Mouse (Mus musculus) hindbrain, embryonic 13.5 days (tissue): ENCODE data around the gene 1700014D04Rik. TPM values are rescaled to one million over a fixed set of nuclear protein-coding genes. Genes with fewer than 3 reads are reported as not detected.
"Not testable (repeated sequence)": the region's sequence is repeated elsewhere in the genome, so short reads cannot be mapped to it uniquely, and the experiment has no call there.

Source experiments
- ATAC-seq: fragments of 200-750 bp; cut with Nextera tagmentation; 2 replicates; pipeline ENCODE4 v1.8.0; 2017; ENCODE audit warnings: moderate TSS enrichment; ENCODE audit not compliant: low FRiP score
- H3K27ac ChIP-seq: fragments of 300-500 bp; sonication (generic); 2 replicates; pipeline ENCODE4 v1.5.1; 2015; ENCODE audit warnings: inconsistent platforms, mild to moderate bottlenecking, moderate library complexity
- H3K27me3 ChIP-seq: fragments of 300-500 bp; sonication (generic); 2 replicates; pipeline ENCODE4 v1.6.1; 2015; ENCODE audit warnings: mild to moderate bottlenecking, inconsistent platforms
- H3K36me3 ChIP-seq: fragments of 300-500 bp; sonication (generic); 2 replicates; pipeline ENCODE4 v1.6.1; 2015; ENCODE audit warnings: mild to moderate bottlenecking, inconsistent platforms
- H3K4me1 ChIP-seq: fragments of 300-500 bp; sonication (generic); replicated peaks from 2 replicates; pipeline ENCODE4 v1.6.1; 2015; ENCODE audit warnings: inconsistent platforms
- H3K4me2 ChIP-seq: fragments of 300-500 bp; sonication (generic); 2 replicates; pipeline ENCODE4 v1.6.1; 2015; ENCODE audit warnings: inconsistent platforms, mild to moderate bottlenecking, moderate library complexity
- H3K4me3 ChIP-seq: fragments of 300-500 bp; sonication (generic); 2 replicates; pipeline ENCODE4 v1.5.1; 2015; ENCODE audit warnings: mild to moderate bottlenecking, inconsistent platforms
- H3K9ac ChIP-seq: fragments of 300-500 bp; sonication (generic); 2 replicates; pipeline ENCODE4 v1.6.1; 2015; ENCODE audit warnings: mild to moderate bottlenecking, inconsistent platforms
- H3K9me3 ChIP-seq: fragments of 300-500 bp; sonication (generic); 2 replicates; pipeline ENCODE4 v1.6.1; 2016; ENCODE audit warnings: inconsistent platforms
- WGBS: fragments of 180-500 bp; shearing (Covaris S2); methylation state at CpG from one replicate; pipeline ENCODE4 v1.1.7; 2015; 5-methylcytosine and 5-hydroxymethylcytosine counted together
- polyA plus RNA-seq: library from polyadenylated mRNA; unstranded; fragments of >200 nt; fragmentation: Nextera tagmentation; extraction: Ambion mirVana; gene quantifications from 2 replicates; pipeline ENCODE4 v1.2.1, GENCODE M21; 2015

Gene 1700014D04Rik
- polyA plus RNA-seq = 0.22 TPM in 1 of 2 replicates, not detected in the other

DNA sequence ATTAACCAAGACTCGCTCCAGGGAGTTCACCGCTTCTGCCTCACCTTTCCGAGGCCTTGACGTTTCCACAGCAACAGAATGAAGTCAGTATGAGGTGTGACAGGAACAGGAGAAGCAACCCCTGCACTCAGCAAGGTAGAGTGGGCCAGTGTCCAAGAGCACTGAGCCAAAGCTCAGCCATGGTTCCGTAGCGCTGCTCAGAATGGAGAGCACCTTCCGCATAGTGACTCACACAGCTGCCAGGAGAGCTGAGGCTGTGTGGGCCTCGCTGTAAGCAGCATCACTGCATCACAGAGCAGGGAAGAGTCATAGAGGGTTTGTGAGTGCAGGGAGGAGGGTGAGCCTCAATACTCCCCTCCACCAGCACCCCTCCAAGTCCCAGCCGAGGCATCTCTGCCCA, at the start of gene 1700014D04Rik:
Gene 1700014D04Rik (minus strand): TSS at position 42 of the 400 bp plus-strand sequence.
- 83% methylated on average over 9 of the region's 9 CpGs for WGBS
- Histone ChIP-seq H3K36me3 (no peaks in the 10 kb centered on the region), H3K9me3 (no peaks in the 10 kb centered on the region), H3K9ac (no peak within 1 kb of the TSS), H3K4me2 (no peak within 1 kb of the TSS), H3K27me3 (no peaks in the 10 kb centered on the region), H3K27ac (no peak within 1 kb of the TSS), H3K4me3 (no peak within 1 kb of the TSS), H3K4me1 (no peaks in the 10 kb centered on the region)
- ATAC-seq = no peak

DNA sequence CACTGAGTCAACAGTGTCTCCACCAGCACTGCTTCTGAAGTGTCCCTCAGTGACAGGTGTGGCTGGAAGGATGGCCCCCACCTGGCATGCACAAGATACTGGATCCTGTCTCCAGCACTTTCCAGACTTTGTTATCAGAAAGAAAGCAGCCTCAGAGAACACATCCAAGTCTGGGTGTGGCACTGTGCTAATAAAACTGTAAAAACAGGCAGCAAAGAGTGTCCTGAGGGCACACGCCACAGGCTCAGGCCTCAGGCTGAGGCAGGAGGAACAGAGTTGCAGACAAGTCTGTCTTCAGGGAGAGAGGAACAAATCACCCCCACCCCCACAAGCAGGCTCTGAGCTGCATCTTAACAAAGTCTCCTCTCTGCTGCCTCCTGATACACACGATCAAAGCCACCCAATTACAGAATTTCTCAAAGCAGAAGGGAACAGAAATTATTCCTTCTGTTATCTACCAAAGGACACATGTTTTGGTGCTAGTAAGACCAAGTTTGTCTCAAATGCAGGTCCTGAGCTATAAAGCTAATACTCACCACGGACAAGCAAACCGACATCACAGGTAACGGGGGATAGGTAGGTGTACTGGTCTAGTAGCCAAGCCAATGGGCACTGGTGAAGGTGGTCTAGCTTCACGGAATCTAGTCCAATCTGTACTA, 49.4 kb upstream of the 1700014D04Rik start:
- Histone ChIP-seq H3K4me1 (no peaks in the 10 kb centered on the region), H3K4me2 (no peak overlapping the region), H3K9ac (no peak overlapping the region), H3K27me3 (no peaks in the 10 kb centered on the region), H3K27ac (no peak overlapping the region), H3K4me3 (no peak overlapping the region), H3K9me3 (no peaks in the 10 kb centered on the region), H3K36me3 (peaks cover 97% of the 10 kb centered on the region)
- no peak for ATAC-seq
- WGBS = 96% methylated on average over 6 of the region's 6 CpGs

DNA sequence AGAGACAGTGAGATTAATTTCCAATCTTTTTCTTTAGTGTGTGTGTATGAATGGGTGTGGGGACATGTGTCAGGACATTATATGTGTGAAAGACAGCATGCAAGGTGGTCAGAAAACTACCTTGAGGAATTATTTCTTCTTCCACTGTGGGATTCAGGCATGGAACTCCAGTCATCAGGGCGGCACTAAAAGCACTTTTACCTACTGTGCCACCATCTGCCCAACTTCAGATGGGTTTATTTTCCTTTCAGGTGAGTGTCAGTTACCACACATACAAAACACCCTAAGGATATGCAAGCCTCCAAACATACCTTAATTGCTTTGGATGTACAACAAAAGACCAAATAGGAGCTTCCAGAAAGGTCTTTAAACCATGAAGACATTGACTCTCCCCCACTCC, 48.2 kb upstream of the 1700014D04Rik start:
- no peaks in the 10 kb centered on the region for H3K9me3 ChIP-seq
- no peaks in the 10 kb centered on the region for H3K4me1 ChIP-seq
- no peak overlapping the region for H3K4me2 ChIP-seq
- H3K9ac ChIP-seq = no peak overlapping the region
- ATAC-seq = no peak
- no peaks in the 10 kb centered on the region for H3K27me3 ChIP-seq
- 100% methylated on average over 1 of the region's 1 CpGs for WGBS
- H3K4me3 ChIP-seq = no peak overlapping the region
- peaks cover 97% of the 10 kb centered on the region for H3K36me3 ChIP-seq
- H3K27ac ChIP-seq = no peak overlapping the region

DNA sequence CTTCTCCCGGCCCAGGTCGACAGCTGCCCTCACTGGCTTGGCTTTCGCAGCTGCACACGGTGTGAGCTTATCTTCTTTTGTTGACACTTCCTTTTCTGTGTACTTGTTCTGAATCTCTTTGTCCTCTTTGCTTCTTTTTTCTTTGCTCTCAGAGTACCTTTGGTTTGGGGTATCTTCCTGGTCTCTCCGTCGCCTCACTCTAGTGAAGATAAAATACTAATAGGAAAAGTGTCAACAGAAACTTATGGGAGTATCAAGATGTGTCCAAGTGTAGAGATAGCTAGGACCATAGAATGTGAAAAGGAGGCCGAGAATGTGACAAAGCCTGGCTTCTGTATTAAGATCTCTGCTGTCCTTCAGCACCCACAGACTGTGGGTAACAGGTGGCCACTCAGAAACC, 35.6 kb upstream of the 1700014D04Rik start, which contains the start of gene Gm49354:
Gene Gm49354 (minus strand): TSS at position 101 of the 400 bp plus-strand sequence.
- Histone ChIP-seq H3K4me1 (no peaks in the 10 kb centered on the region), H3K4me3 (no peak within 1 kb of the TSS), H3K27ac (no peak within 1 kb of the TSS), H3K36me3 (peaks cover 98% of the 10 kb centered on the region), H3K9me3 (no peaks in the 10 kb centered on the region), H3K4me2 (no peak within 1 kb of the TSS), H3K27me3 (no peaks in the 10 kb centered on the region), H3K9ac (no peak within 1 kb of the TSS)
- 93% methylated on average over 7 of the region's 7 CpGs for WGBS
- ATAC-seq = no peak

DNA sequence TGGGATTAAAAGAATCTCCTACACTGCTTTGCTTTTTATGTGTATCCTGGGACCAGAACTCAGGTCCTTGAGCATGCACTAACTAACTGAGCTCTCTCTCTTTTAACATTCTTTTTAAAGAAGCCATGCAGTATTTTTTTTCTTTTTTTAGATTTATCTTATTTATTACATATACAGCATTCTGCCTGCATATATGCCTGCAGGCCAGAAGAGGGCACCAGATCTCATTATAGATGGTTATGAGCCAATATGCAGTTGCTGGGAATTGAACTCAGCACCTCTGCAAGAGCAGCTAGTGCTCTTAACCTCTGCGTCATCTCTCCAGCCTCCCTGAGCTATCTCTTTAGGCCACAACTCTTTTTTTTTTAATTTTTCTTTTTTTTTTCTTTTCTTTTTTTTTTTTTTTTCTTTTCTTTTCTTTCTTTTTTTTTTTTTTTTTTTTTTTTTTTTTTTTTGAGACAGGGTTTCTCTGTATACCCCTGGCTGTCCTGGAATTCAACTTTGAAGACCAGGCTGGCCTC, 33.3 kb upstream of the 1700014D04Rik start:
- H3K4me2 ChIP-seq, H3K9ac ChIP-seq, ATAC-seq, H3K4me1 ChIP-seq, H3K9me3 ChIP-seq, H3K4me3 ChIP-seq, H3K27ac ChIP-seq, H3K27me3 ChIP-seq: not testable (repeated sequence)
- 84% methylated on average over 1 of the region's 1 CpGs for WGBS
- H3K36me3 ChIP-seq = peaks cover 97% of the 10 kb centered on the region

DNA sequence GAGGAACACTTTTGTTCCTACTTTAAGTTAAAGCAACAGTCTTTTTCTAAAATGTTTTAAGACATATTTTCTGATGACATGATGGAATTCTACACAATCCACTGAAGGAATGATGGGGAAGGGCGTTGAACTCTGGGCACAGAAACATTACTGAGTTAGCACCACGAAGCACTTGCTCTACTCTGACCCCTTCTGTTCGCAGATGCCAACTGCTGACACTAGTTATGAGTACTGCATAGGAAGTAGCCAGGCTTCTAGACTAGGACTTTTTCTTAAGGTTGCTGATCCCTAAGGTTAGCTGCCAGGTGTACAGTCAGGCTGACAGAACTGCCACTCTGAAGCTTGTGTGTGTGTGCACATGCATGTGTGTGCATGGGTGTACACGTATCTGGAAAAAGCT, 32.7 kb upstream of the 1700014D04Rik start:
- ATAC-seq = no peak
- Histone ChIP-seq H3K36me3 (peaks cover 94% of the 10 kb centered on the region), H3K27ac (no peak overlapping the region), H3K27me3 (no peaks in the 10 kb centered on the region), H3K4me2 (no peak overlapping the region), H3K4me1 (no peaks in the 10 kb centered on the region), H3K9ac (no peak overlapping the region), H3K9me3 (no peaks in the 10 kb centered on the region), H3K4me3 (no peak overlapping the region)
- 88% methylated on average over 4 of the region's 4 CpGs for WGBS

DNA sequence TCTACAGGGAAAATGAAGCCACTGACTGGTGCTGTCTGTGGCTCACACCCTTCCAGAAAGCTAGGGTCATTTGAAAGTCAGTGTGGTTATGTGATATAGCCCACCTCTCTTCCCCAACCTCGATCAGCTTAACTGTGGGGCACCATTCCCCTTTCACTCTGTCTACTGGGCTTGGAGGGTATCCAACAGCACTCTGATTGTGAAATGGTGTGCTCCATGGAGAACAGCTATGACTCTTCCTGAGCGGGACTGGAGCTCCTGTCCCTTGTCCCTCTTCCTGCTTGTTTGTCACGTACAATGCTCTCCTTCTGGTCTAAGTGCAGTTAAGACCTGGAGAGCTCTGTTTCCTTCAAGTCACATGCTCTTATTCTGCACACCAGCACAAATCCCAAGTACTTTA, 28.6 kb upstream of the 1700014D04Rik start:
- H3K36me3 ChIP-seq = peaks cover 79% of the 10 kb centered on the region
- no peak overlapping the region for H3K4me2 ChIP-seq
- H3K27me3 ChIP-seq = no peaks in the 10 kb centered on the region
- H3K9ac ChIP-seq = no peak overlapping the region
- WGBS = 76% methylated on average over 3 of the region's 3 CpGs
- no peak for ATAC-seq
- H3K4me1 ChIP-seq = peaks cover 13% of the 10 kb centered on the region
- no peak overlapping the region for H3K27ac ChIP-seq
- no peaks in the 10 kb centered on the region for H3K9me3 ChIP-seq
- no peak overlapping the region for H3K4me3 ChIP-seq

DNA sequence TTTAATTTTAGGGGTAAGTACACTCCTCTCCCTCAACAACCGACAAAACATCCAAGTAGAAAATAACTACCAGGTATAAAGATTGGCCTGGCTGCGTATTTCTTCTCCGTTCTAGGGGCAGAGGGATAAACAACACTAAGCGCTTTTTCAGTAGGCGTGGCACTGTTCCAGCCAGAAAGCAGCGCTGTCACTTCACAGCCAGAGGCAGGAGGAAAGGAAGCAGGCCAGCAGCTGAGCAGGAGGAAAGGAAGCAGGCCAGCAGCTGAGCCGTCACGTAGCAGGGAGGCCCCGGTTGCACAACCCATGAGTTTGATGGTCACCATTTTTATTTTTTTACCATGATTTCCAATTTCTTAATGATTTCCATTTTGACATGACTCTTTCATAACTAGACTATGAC, 24.7 kb upstream of the 1700014D04Rik start:
- Histone ChIP-seq H3K9me3 (no peaks in the 10 kb centered on the region), H3K4me1 (peaks cover 41% of the 10 kb centered on the region), H3K27me3 (no peaks in the 10 kb centered on the region), H3K27ac (peak overlapping the region; percentile 96), H3K9ac (peak overlapping the region; percentile 81), H3K4me3 (no peak overlapping the region), H3K36me3 (peaks cover 42% of the 10 kb centered on the region), H3K4me2 (no peak overlapping the region)
- no peak for ATAC-seq
- WGBS = 72% methylated on average over 9 of the region's 9 CpGs

DNA sequence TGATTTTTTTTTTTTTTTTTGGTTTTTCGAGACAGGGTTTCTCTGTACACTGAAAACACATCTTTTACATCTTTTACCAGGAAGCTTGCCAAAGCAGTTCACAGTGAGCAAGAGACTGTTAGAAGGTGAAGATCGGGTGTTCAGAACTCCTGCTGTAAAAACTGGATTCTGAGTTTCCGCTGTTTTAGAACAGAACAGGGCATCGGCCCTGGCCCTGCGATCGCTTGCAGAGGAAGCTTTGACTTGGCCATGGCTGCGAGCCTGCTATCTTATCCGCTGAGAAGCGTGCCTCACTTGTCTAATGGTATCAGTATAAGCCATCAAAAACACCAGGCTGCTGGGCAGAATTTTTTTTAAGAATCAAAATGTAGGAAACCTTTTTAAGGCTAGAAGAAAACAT, 24.3 kb upstream of the 1700014D04Rik start:
- H3K27me3 ChIP-seq = no peaks in the 10 kb centered on the region
- peak overlapping the region; percentile 81 for H3K9ac ChIP-seq
- H3K36me3 ChIP-seq = peaks cover 38% of the 10 kb centered on the region
- H3K4me3 ChIP-seq = peak overlapping the region; percentile 85
- 71% methylated on average over 9 of the region's 9 CpGs for WGBS
- peak overlapping the region; percentile 96 for H3K27ac ChIP-seq
- peak overlapping the region; percentile 80 for H3K4me2 ChIP-seq
- no peaks in the 10 kb centered on the region for H3K9me3 ChIP-seq
- no peak for ATAC-seq
- H3K4me1 ChIP-seq = peaks cover 45% of the 10 kb centered on the region

DNA sequence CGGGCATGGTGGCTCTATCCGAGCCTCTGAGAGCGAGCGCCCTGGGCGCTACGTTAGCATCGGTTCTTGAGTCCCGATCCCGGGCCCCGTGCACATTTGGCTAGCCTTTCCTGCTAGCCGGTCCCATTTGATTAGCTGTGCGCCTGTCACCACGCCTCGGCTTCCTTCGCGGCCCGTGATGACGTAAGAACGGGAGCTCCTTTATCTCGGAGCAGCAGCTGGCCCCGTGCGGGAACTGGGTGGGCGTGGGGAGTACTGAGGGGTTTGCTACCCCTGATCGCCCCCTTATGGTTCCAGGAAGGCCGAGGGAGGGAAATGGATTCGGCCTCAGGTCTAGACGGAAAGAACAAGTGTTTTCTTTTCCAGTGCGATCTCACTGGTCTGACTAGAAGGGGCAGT, 23.6 kb upstream of the 1700014D04Rik start:
- Histone ChIP-seq H3K4me2 (peak overlapping the region; percentile 80), H3K27ac (peak overlapping the region; percentile 96), H3K9ac (peak overlapping the region; percentile 81), H3K36me3 (peaks cover 32% of the 10 kb centered on the region), H3K27me3 (no peaks in the 10 kb centered on the region), H3K4me3 (peak overlapping the region; percentile 85), H3K9me3 (no peaks in the 10 kb centered on the region), H3K4me1 (peaks cover 49% of the 10 kb centered on the region)
- ATAC-seq = peak; percentile 92
- WGBS = under 1% methylated on average over 28 of the region's 28 CpGs

DNA sequence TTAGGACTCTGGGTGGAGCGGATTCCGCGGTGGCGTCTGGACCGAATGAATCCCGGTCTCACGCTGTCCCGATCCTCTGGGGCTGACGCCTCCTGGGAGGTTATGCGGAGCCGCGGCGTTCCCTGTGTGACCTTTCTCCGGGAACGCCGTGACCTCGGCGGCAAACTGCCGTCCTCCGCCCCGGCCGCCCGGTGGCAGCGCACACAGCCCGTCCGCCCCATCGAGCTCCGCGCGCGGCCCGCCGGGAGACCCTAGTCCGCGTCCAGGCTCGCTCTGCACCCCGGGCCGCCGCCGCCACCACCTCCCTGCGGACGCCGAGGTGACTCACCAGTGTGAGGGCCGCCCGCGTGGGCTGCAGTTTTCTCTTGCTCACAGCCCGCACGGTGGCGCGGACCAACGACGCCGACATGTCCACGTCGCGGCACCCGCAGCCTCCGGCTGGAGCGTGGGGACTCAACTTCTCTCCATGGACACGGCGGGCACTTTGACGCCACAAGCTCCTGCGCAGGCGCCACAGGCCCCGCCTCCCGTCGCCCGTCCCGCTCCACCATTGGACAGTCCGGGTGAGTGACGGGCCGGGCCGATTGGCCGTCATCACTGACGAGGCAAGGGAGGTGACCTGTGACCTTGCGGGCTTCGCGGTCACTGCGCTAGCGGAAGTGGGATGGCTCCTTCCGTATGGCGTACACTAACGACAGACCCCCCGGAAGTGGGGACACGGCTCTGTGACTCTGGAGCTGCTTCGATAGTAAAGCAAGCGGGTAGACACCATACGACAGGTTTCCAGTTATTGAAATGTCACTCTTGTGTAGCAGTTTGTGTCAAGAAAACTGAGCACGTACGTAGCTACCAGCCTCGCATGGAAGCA, 23.0 kb upstream of the 1700014D04Rik start, which contains the start of gene Isca1:
Gene Isca1 (minus strand): TSS at position 515 of the 868 bp plus-strand sequence.
- H3K9me3 ChIP-seq = no peaks in the 10 kb centered on the region
- under 1% methylated on average over 84 of the region's 91 CpGs for WGBS
- peak; percentile 98 for ATAC-seq
- H3K27me3 ChIP-seq = no peaks in the 10 kb centered on the region
- peak within 1 kb of the TSS; percentile 96 for H3K27ac ChIP-seq
- H3K4me2 ChIP-seq = peak within 1 kb of the TSS; percentile 80
- H3K36me3 ChIP-seq = peaks cover 26% of the 10 kb centered on the region
- peak within 1 kb of the TSS; percentile 90 for H3K9ac ChIP-seq
- H3K4me3 ChIP-seq = peak within 1 kb of the TSS; percentile 85
- H3K4me1 ChIP-seq = peaks cover 49% of the 10 kb centered on the region

DNA sequence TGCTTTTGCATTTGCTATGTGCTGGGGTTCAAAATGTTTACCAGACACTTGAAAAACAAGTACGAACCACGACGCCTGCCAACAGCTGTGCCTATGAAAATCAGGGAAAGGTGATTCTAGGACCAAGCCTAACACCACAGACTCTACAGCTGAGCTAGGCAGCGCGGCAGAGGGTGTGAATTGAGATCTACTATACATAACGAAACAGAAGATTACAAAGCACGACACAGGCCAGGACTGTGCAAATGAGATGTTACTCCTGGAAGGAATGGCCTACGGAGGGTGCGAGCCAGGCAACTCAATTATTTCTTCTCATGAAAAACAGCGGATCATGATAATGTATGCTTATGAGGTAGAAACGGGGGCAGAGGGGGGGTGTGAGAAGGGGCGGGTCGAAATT, 22.0 kb upstream of the 1700014D04Rik start:
- ATAC-seq = no peak
- 38% methylated on average over 13 of the region's 13 CpGs for whole genome bisulfite sequencing
- peaks cover 20% of the 10 kb centered on the region for H3K36me3 ChIP-seq

More for the DNA sequence above, 22.0 kb upstream of the 1700014D04Rik start:
- Histone ChIP-seq H3K9ac (peak overlapping the region; percentile 90), H3K27me3 (no peaks in the 10 kb centered on the region), H3K4me2 (peak overlapping the region; percentile 80), H3K4me1 (peaks cover 49% of the 10 kb centered on the region), H3K9me3 (no peaks in the 10 kb centered on the region), H3K27ac (0 out of 2 replicates have a peak overlapping the region, but pooled peaks have one; percentile 96), H3K4me3 (peak overlapping the region; percentile 85)
